Mouse (Mus musculus): ENCODE measurements around the gene Atxn10. TPM values are rescaled to one million over a fixed set of nuclear protein-coding genes. Genes with fewer than 3 reads are reported as not detected.

Gene Atxn10
- 178 and 186 TPM in 2 replicates for polyA plus RNA-seq (2015; fragmentation: Nextera tagmentation; extraction: Ambion mirVana)

GRCm38 (mm10) chr15:85335671-85336300, at the start of gene Atxn10:
TSS of gene Atxn10 (plus strand) at chr15:85336245.

GRCm38 (mm10) chr15:85503127-85503526, 167.1 kb downstream of the Atxn10 start, which contains the start of gene 7530416G11Rik:
TSS of gene 7530416G11Rik (minus strand) at chr15:85503227.

Other genes with a start within 250 kb of the Atxn10 start
- 0.17 and 0.22 TPM in 2 replicates for gene Smc1b, start 204.3 kb upstream of the Atxn10 start, polyA plus RNA-seq (2015; fragmentation: Nextera tagmentation; extraction: Ambion mirVana)
- gene Ribc2, start 204.2 kb upstream of the Atxn10 start, polyA plus RNA-seq (2015; fragmentation: Nextera tagmentation; extraction: Ambion mirVana) = 0.22 and 0.31 TPM in 2 replicates
- 297 and 339 TPM in 2 replicates for gene Fbln1, start 130.3 kb upstream of the Atxn10 start, polyA plus RNA-seq (2015; fragmentation: Nextera tagmentation; extraction: Ambion mirVana)
- not detected in 2 replicates for gene 7530416G11Rik, start 167.0 kb downstream of the Atxn10 start, polyA plus RNA-seq (2015; fragmentation: Nextera tagmentation; extraction: Ambion mirVana)
- gene Wnt7b, start 246.2 kb downstream of the Atxn10 start, polyA plus RNA-seq (2015; fragmentation: Nextera tagmentation; extraction: Ambion mirVana) = 13.3 and 16.1 TPM in 2 replicates

Measured in urinary bladder, postnatal 0 days (tissue).